Mouse (Mus musculus) myocyte (in vitro differentiated cells): ENCODE measurements around the gene Gnb5.

Experiments
- POLR2A ChIP-seq: IDR thresholded peaks from one replicate; pipeline ENCODE4 v1.6.1; 2011; ENCODE audit warnings: low read depth, mild to moderate bottlenecking, control low read depth, moderate library complexity; ENCODE audit not compliant: insufficient read length
- POLR2AphosphoS2 ChIP-seq: IDR thresholded peaks from one replicate; pipeline ENCODE4 v1.6.1; 2011; ENCODE audit warnings: low read depth, control low read depth; ENCODE audit not compliant: insufficient read length

- TF ChIP-seq POLR2A (no peak), POLR2AphosphoS2 (no peak)
These were observed 62.7 kb downstream of the Gnb5 start for GRCm38 (mm10) chr9:75368779-75369178.
